Mouse (Mus musculus) forebrain, embryonic 16.5 days (tissue): ENCODE data around the gene Dnajc17. TPM values are rescaled to one million over a fixed set of nuclear protein-coding genes. Genes with fewer than 3 reads are reported as not detected.

Source experiments
- ATAC-seq: fragments of 200-750 bp; cut with Nextera tagmentation; 2 replicates; pipeline ENCODE4 v1.8.0; 2017; ENCODE audit warnings: mild to moderate bottlenecking, moderate library complexity
- H3K27ac ChIP-seq: fragments of 300-500 bp; sonication (generic); 2 replicates; pipeline ENCODE4 v1.5.1; 2014; ENCODE audit warnings: low read length, control low read depth
- H3K27me3 ChIP-seq: fragments of 300-500 bp; sonication (generic); replicated peaks from 2 replicates; pipeline ENCODE4 v1.6.1; 2014; ENCODE audit warnings: low read length; ENCODE audit not compliant: control insufficient read depth, insufficient read depth
- H3K36me3 ChIP-seq: fragments of 300-500 bp; sonication (generic); 2 replicates; pipeline ENCODE4 v1.6.1; 2014; ENCODE audit not compliant: control insufficient read depth, insufficient read depth
- H3K4me1 ChIP-seq: fragments of 300-500 bp; sonication (generic); replicated peaks from 2 replicates; pipeline ENCODE4 v1.6.1; 2014; ENCODE audit warnings: low read length; ENCODE audit not compliant: control insufficient read depth, insufficient read depth
- H3K4me2 ChIP-seq: fragments of 300-500 bp; sonication (generic); 2 replicates; pipeline ENCODE4 v1.6.1; 2014; ENCODE audit warnings: mild to moderate bottlenecking, low read length, control low read depth
- H3K4me3 ChIP-seq: fragments of 300-500 bp; sonication (generic); replicated peaks from 2 replicates; pipeline ENCODE4 v1.5.1; 2014; ENCODE audit warnings: mild to moderate bottlenecking, low read length, control low read depth
- H3K9ac ChIP-seq: fragments of 300-500 bp; sonication (generic); replicated peaks from 2 replicates; pipeline ENCODE4 v1.6.1; 2014; ENCODE audit warnings: low read depth, low read length, control low read depth
- H3K9me3 ChIP-seq: fragments of 300-500 bp; sonication (generic); 2 replicates; pipeline ENCODE4 v1.6.1; 2016; ENCODE audit warnings: low read length; ENCODE audit not compliant: control insufficient read depth
- WGBS: fragments of 180-500 bp; shearing (Covaris S2); extraction: QIAGEN DNeasy Blood & Tissue Kit; methylation state at CpG from one replicate; pipeline ENCODE4 v1.1.7; 2014; 5-methylcytosine and 5-hydroxymethylcytosine counted together
- polyA plus RNA-seq: library from polyadenylated mRNA; unstranded; fragments of >200 nt; fragmentation: Nextera tagmentation; extraction: Ambion mirVana; gene quantifications from 2 replicates; pipeline ENCODE4 v1.2.1, GENCODE M21; 2015

The Dnajc17 gene
- polyA plus RNA-seq, 1 experiment from 2014 or later, result 24.6 TPM

DNA sequence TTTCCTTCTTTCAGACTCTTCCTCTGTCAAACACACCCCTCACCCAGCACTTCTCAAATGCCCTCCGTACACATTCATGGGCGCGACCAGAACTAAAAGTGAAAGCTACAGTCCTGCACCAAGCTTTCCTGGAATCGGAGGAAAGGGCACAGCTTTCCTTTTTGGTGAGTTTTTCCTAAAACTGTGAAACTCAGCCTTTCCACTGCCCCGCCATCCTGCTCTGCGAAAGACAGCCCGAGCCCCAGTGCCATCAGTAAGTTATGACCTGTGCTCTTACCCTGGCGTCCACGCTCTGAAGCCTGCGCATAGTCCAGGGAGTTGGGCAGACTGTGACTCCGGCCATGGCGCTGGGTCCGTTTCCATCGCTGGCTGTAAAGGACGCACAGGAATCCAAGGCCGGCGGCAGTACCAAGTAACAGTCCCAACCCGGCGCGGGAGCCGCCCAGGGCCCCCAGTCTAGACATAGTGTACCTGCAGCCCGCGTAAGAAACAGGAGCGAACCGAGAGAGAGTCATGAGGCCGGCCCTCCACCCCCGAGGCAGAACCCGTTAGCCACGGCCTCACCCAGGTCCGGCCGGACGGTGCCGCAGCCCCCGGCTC is 52.4 kb downstream of the Dnajc17 start:
- H3K4me3 ChIP-seq, result peak overlapping the region; percentile 93
- 7% methylated on average over 34 of the region's 34 CpGs for WGBS
- H3K9me3 ChIP-seq, result no peaks in the 10 kb centered on the region
- H3K9ac ChIP-seq, result peak overlapping the region; percentile 90
- no peaks in the 10 kb centered on the region for H3K27me3 ChIP-seq
- peaks cover 13% of the 10 kb centered on the region for H3K36me3 ChIP-seq
- no peak; the same call in 1 of the 2 replicates for ATAC-seq
- H3K4me1 ChIP-seq, result peaks cover 16% of the 10 kb centered on the region
- H3K27ac ChIP-seq, result peak overlapping the region; percentile 42; the same call in 1 of the 2 replicates
- peak overlapping the region; percentile 97 for H3K4me2 ChIP-seq

DNA sequence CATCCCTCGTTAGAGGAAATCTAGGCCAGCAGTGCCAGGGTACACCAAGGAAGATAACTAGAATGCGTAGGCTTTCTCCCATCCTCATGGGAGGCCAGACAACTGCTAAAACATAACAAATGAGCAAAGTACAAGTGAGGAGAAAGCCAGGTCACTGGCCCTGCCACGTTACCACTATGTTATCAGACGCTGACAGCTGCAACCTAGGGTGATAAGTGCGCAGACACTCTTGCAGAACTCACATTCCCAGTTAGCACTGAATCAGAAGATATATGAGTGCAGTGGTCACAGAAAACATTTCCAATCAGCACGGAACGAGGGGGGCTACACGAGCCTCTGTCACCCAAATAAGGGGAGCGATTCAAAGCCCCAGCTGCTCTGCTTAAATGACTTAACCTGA is 53.2 kb downstream of the Dnajc17 start:
- H3K4me3 ChIP-seq, result no peak overlapping the region
- 83% methylated on average over 9 of the region's 9 CpGs for WGBS
- H3K27ac ChIP-seq, result no peak overlapping the region

DNA sequence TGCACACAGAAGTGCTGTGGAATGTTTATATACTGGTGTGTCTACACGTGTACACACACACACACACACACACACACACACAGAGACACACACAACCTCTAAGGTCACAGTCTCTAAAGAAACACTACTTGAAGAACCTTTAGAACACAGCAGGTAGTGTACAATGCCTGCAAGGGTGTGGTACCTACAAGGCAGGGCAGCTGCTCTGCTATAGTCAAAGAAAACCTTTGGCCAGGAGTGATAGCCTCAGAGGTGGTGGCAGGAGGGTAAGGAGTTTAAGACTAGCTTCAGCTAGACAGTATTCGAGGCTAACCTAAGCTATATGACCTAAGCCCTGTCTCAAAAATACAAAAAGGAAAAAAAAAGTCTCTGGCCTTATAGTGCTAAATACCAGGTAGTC is 53.9 kb downstream of the Dnajc17 start:
- Histone ChIP-seq H3K27ac (no peak overlapping the region), H3K27me3 (no peaks in the 10 kb centered on the region), H3K9ac (no peak overlapping the region), H3K9me3 (no peaks in the 10 kb centered on the region), H3K36me3 (peaks cover 21% of the 10 kb centered on the region), H3K4me2 (no peak overlapping the region), H3K4me1 (peaks cover 16% of the 10 kb centered on the region), H3K4me3 (no peak overlapping the region)
- no peak for ATAC-seq
- WGBS, result 88% methylated on average over 2 of the region's 2 CpGs

More for the DNA sequence above, 53.2 kb downstream of the Dnajc17 start:
- H3K9ac ChIP-seq, result no peak overlapping the region
- no peak overlapping the region for H3K4me2 ChIP-seq
- peaks cover 16% of the 10 kb centered on the region for H3K36me3 ChIP-seq
- ATAC-seq, result no peak
- H3K27me3 ChIP-seq, result no peaks in the 10 kb centered on the region
- H3K9me3 ChIP-seq, result no peaks in the 10 kb centered on the region
- peaks cover 16% of the 10 kb centered on the region for H3K4me1 ChIP-seq

DNA sequence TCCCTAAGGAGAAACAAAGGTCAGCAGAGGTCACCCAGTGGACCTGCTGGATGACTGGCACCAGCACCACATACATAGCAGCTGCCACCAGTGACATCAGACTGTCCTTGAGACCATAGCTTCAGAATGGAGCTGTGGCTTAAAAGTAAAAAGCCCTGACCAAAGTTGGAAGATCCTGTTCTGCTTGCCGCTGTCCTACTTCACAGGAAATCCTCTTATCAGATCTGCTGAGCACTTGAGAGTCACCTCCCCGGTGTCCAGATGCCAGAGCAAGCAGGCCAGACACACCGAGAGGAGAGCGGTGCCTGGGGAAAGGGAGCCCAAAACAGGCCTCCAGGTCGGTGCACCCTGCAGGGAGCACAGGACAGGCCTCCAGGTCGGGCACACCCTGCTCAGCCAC is 56.3 kb downstream of the Dnajc17 start:
- peaks cover 30% of the 10 kb centered on the region for H3K36me3 ChIP-seq
- H3K9me3 ChIP-seq, result no peaks in the 10 kb centered on the region
- WGBS, result 92% methylated on average over 6 of the region's 6 CpGs
- no peak overlapping the region for H3K27ac ChIP-seq
- ATAC-seq, result no peak
- H3K4me3 ChIP-seq, result no peak overlapping the region
- H3K27me3 ChIP-seq, result no peaks in the 10 kb centered on the region
- H3K9ac ChIP-seq, result no peak overlapping the region
- peaks cover 12% of the 10 kb centered on the region for H3K4me1 ChIP-seq
- H3K4me2 ChIP-seq, result no peak overlapping the region

DNA sequence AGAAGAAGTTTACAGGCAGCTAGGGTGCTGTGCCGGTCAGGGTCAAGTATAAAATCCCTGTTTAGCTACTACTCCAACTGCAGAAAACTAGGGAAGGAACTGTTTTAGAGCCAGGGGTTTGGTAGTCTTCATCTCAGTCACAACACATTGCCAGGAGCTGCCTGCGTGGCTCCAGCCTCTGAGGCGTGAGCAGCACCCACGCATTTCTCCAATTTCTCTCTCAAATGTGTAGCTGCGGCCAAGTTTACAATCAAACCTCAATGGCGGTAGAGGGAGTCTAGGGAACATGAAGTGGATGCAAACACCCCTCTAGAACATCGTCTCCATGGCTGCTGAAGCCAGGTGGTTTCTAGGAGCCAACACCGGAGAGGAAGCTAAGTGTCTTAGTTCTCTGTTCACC is 60.8 kb downstream of the Dnajc17 start:
- WGBS, result 90% methylated on average over 8 of the region's 8 CpGs

DNA sequence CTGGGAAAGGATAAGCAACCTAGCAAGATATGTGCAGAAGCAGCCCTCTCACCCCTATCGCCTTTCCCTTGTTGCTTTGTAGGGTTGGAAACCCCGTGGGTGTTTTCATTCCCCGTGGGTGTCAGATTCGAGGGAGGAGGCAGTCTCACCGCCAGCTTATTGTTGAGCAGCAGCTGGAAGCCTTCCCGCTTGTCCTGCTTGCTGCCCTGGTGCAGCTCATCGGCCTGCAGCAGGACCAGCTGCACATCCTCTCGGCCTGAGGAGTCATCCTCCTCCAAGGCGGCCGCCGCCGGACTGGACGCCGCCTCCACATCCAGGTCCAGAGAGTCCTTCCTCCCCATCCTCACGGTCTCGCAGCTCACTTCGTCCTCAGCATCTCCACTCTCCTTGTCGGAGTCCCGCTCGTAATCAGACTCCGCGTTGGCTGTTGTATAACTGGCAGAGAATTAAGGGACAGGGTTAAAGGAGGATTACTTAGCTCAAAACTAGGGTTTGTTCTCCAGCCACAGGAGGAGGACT is 61.4 kb downstream of the Dnajc17 start:
- H3K36me3 ChIP-seq, result peaks cover 54% of the 10 kb centered on the region
- no peak overlapping the region for H3K27ac ChIP-seq
- 85% methylated on average over 22 of the region's 22 CpGs for WGBS

More for the DNA sequence above, 60.8 kb downstream of the Dnajc17 start:
- no peak overlapping the region for H3K27ac ChIP-seq
- H3K4me3 ChIP-seq, result no peak overlapping the region
- no peak overlapping the region for H3K4me2 ChIP-seq
- no peaks in the 10 kb centered on the region for H3K4me1 ChIP-seq
- no peaks in the 10 kb centered on the region; the same call in 1 of the 2 replicates for H3K9me3 ChIP-seq
- no peak overlapping the region for H3K9ac ChIP-seq
- peaks cover 52% of the 10 kb centered on the region for H3K36me3 ChIP-seq
- H3K27me3 ChIP-seq, result no peaks in the 10 kb centered on the region
- no peak for ATAC-seq

DNA sequence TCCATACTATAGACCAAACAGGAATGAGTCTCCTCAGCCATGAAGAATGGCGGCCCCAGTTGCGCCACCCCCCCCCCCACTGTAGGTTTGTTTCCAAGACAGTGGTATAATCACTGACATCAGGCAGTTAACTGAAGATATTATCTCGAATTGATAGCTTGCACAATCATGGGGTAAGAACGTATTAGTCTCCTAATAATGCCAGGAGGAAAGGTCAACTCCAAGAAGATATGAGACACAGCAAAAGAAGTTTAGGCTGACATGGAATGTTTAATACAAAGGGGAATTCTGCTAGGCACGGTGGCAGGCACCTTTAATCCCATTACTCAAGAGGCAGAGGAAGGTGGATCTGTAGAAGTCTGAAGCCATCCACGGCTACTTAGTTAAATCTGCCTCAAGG is 62.2 kb downstream of the Dnajc17 start:
- no peaks in the 10 kb centered on the region for H3K4me1 ChIP-seq
- H3K27me3 ChIP-seq, result no peaks in the 10 kb centered on the region
- no peaks in the 10 kb centered on the region; the same call in 1 of the 2 replicates for H3K9me3 ChIP-seq
- no peak for ATAC-seq
- H3K4me2 ChIP-seq, result no peak overlapping the region
- peaks cover 54% of the 10 kb centered on the region for H3K36me3 ChIP-seq
- no peak overlapping the region for H3K9ac ChIP-seq
- no peak overlapping the region for H3K4me3 ChIP-seq
- no peak overlapping the region for H3K27ac ChIP-seq
- 87% methylated on average over 6 of the region's 6 CpGs for whole genome bisulfite sequencing

More for the DNA sequence above, 61.4 kb downstream of the Dnajc17 start:
- H3K9me3 ChIP-seq, result no peaks in the 10 kb centered on the region; the same call in 1 of the 2 replicates
- ATAC-seq, result no peak
- H3K27me3 ChIP-seq, result no peaks in the 10 kb centered on the region
- no peak overlapping the region for H3K4me3 ChIP-seq
- no peak overlapping the region for H3K9ac ChIP-seq
- no peak overlapping the region for H3K4me2 ChIP-seq
- no peaks in the 10 kb centered on the region for H3K4me1 ChIP-seq

DNA sequence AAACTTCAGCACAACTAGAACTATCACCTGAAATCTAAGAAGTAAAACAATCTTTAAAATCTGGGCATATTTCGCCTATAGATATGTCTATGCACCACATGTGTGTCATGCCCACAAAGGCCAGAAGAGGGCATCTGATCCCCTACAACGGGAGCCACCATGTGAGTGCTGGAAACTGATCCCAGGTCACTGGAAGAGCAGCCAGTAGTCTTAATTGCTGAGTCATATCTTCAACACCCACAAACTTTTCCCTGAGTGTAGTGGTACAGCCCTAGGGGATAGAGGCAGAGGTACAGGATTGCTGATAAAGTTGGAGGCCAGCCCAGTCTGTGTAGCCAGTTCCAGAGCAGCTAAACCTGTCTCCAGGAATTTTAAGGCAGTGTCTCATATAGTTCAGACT is 63.4 kb downstream of the Dnajc17 start:
- Histone ChIP-seq H3K27me3 (no peaks in the 10 kb centered on the region), H3K4me2 (no peak overlapping the region), H3K4me3 (no peak overlapping the region), H3K9ac (no peak overlapping the region), H3K27ac (no peak overlapping the region), H3K4me1 (no peaks in the 10 kb centered on the region), H3K36me3 (peaks cover 56% of the 10 kb centered on the region), H3K9me3 (no peaks in the 10 kb centered on the region; the same call in 1 of the 2 replicates)
- 92% methylated on average over 2 of the region's 2 CpGs for WGBS
- no peak for ATAC-seq

DNA sequence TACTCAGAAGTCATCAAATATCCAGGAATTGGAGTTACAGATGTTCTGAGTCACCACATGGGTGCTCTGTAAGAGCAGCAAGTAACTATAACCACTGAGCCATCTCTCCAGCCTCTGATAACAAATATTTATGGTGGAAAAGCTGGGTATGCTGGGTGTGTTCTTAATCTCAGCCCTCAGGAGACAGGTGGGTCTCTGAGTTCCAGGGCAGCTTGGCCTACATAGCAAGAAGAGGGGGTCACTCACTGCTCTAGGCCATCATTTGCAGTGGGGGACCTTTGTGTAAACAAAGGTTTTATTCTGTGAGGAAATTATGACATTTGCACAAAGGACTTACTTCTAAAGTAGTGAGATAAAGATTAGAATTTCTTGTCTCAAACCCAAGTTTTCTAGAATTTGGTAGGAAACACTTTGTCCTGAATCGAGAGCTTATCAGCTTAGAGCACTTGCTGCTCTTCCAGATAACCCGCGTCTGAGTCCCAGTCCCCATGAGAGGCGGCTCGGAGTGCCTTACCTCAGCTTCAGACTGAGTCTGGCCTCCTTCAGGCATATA is 72.2 kb downstream of the Dnajc17 start:
- Histone ChIP-seq H3K4me1 (no peaks in the 10 kb centered on the region), H3K27ac (no peak overlapping the region), H3K4me2 (no peak overlapping the region), H3K4me3 (no peak overlapping the region), H3K9me3 (no peaks in the 10 kb centered on the region), H3K9ac (no peak overlapping the region), H3K36me3 (peaks cover 35% of the 10 kb centered on the region), H3K27me3 (no peaks in the 10 kb centered on the region)
- WGBS, result 94% methylated on average over 5 of the region's 5 CpGs
- ATAC-seq, result no peak
